Mouse (Mus musculus) liver, embryonic 14.5 days (tissue): ENCODE measurements at regions not wholly inside any gene's neighbourhood (a gene's known extent, or its start where the extent isn't known, plus 50 kb on each side); places are given as distances from the start of the nearest gene placed in this dataset.

Source experiments
- CTCF ChIP-seq: IDR thresholded peaks from 2 replicates; pipeline ENCODE4 v1.5.1; 2016; ENCODE audit warnings: antibody characterized with exemption, low read depth, control low read depth
- EP300 ChIP-seq: IDR thresholded peaks from 2 replicates; pipeline ENCODE4 v1.6.1; 2016; ENCODE audit warnings: antibody characterized with exemption, low read depth

GRCm38 (mm10) chr4:105390378-105390777 is 233.2 kb downstream of the Plpp3 start:
- TF ChIP-seq CTCF (no peak), EP300 (no peak)
